Mouse (Mus musculus) MEL (cell line): Measurements from ENCODE around the gene Prss34. TPM values are rescaled to one million over a fixed set of nuclear protein-coding genes. Genes with fewer than 3 reads are reported as not detected.
A peak's percentile ranks its signal among the peaks of the same experiment; 100 is the strongest.

ENCODE experiments used
- DNase-seq: peaks from one replicate; pipeline ENCODE4 v3.0.0; 2011; ENCODE audit warnings: low read depth, low spot score
- H3K27ac ChIP-seq: 2 replicates; pipeline ENCODE4 v1.5.1; 2012; ENCODE audit warnings: low read depth, mild to moderate bottlenecking, control low read depth, low read length, moderate library complexity; ENCODE audit not compliant: control insufficient read depth
- H3K27me3 ChIP-seq, 2 experiments: fragments of 150-350 bp in 1 of 2; sonication (generic) in 1 of 2; 2 replicates each; pipeline ENCODE4 v1.6.1; 2012; ENCODE audit warnings: low read length in 2 of 2, mild to moderate bottlenecking in 2 of 2, improper control_type of control experiment in 1 of 2, moderate library complexity in 1 of 2; ENCODE audit not compliant: insufficient read depth in 2 of 2, control insufficient read depth in 1 of 2
- H3K36me3 ChIP-seq, 2 experiments: 2 replicates each; pipeline ENCODE4 v1.6.1; 2012 to 2014; ENCODE audit warnings: low read length in 2 of 2, improper control_type of control experiment in 1 of 2, inconsistent platforms in 1 of 2, mild to moderate bottlenecking in 1 of 2; ENCODE audit not compliant: insufficient read depth in 2 of 2, control insufficient read depth in 1 of 2
- H3K4me1 ChIP-seq, 2 experiments: fragments of 150-350 bp in 1 of 2; sonication (generic) in 1 of 2; 2 replicates each; pipeline ENCODE4 v1.6.1; 2012; ENCODE audit warnings: low read length in 2 of 2, improper control_type of control experiment in 1 of 2, mild to moderate bottlenecking in 1 of 2; ENCODE audit not compliant: insufficient read depth in 2 of 2, control insufficient read depth in 1 of 2
- H3K4me3 ChIP-seq, 2 experiments: fragments of 150-350 bp in 1 of 2; sonication (generic) in 1 of 2; 2 replicates each; pipeline ENCODE4 v1.5.1; 2012; ENCODE audit warnings: low read depth in 2 of 2, low read length in 2 of 2, mild to moderate bottlenecking in 2 of 2, moderate library complexity in 2 of 2, control low read depth in 1 of 2, improper control_type of control experiment in 1 of 2; ENCODE audit not compliant: control insufficient read depth in 1 of 2, insufficient read depth in 1 of 2
- H3K79me2 ChIP-seq: 2 replicates; pipeline ENCODE4 v1.6.1; 2012; ENCODE audit warnings: mild to moderate bottlenecking, low read length, moderate library complexity; ENCODE audit not compliant: control insufficient read depth, poor library complexity, insufficient read depth
- H3K9ac ChIP-seq: 2 replicates; pipeline ENCODE4 v1.6.1; 2012; ENCODE audit warnings: low read depth, mild to moderate bottlenecking, control low read depth, low read length, moderate library complexity; ENCODE audit not compliant: control insufficient read depth, poor library complexity, severe bottlenecking
- H3K9me3 ChIP-seq: fragments of 150-350 bp; sonication (generic); replicated peaks from 2 replicates; pipeline ENCODE4 v1.6.1; 2012; ENCODE audit warnings: mild to moderate bottlenecking, low read length, improper control_type of control experiment, moderate library complexity; ENCODE audit not compliant: insufficient read depth
- BHLHE40 ChIP-seq: IDR thresholded peaks from 2 replicates; pipeline ENCODE4 v1.6.1; 2012; ENCODE audit warnings: low read depth, mild to moderate bottlenecking, inconsistent platforms, low read length, improper control_type of control experiment, borderline replicate concordance
- CHD1 ChIP-seq: IDR thresholded peaks from 2 replicates; pipeline ENCODE4 v1.6.1; 2012; ENCODE audit warnings: low read depth, mild to moderate bottlenecking, inconsistent platforms, low read length, improper control_type of control experiment
- CTCF ChIP-seq, 3 experiments: IDR thresholded peaks in 2 of 3; conservative IDR thresholded peaks in 1 of 3; 2 replicates each; pipeline ENCODE4 v1.5.1; 2011 to 2012; ENCODE audit warnings: low read length in 3 of 3, low read depth in 2 of 3, mild to moderate bottlenecking in 2 of 3, improper control_type of control experiment in 1 of 3, inconsistent platforms in 1 of 3, mixed read lengths in 1 of 3, moderate library complexity in 1 of 3; ENCODE audit not compliant: control insufficient read depth in 1 of 3, insufficient read depth in 1 of 3, poor library complexity in 1 of 3, severe bottlenecking in 1 of 3
- ELF1 ChIP-seq: IDR thresholded peaks from 2 replicates; pipeline ENCODE4 v1.6.1; 2014; ENCODE audit warnings: low read depth, mild to moderate bottlenecking, inconsistent platforms, low read length, improper control_type of control experiment, moderate library complexity
- EP300 ChIP-seq, 2 experiments: IDR thresholded peaks; 2 replicates each; pipeline ENCODE4 v1.6.1; 2011; ENCODE audit warnings: improper control_type of control experiment in 2 of 2, low read length in 2 of 2, low read depth in 1 of 2, mild to moderate bottlenecking in 1 of 2
- ETS1 ChIP-seq: IDR thresholded peaks from 2 replicates; pipeline ENCODE4 v1.6.1; 2012; ENCODE audit warnings: low read depth, mild to moderate bottlenecking, inconsistent platforms, low read length, improper control_type of control experiment, moderate library complexity
- GATA1 ChIP-seq: IDR thresholded peaks from 2 replicates; pipeline ENCODE4 v1.6.1; 2011; ENCODE audit warnings: low read depth, low read length, improper control_type of control experiment
- HCFC1 ChIP-seq: IDR thresholded peaks from 2 replicates; pipeline ENCODE4 v1.6.1; 2012; ENCODE audit warnings: low read depth, mild to moderate bottlenecking, inconsistent platforms, low read length, improper control_type of control experiment, moderate library complexity
- JUND ChIP-seq: IDR thresholded peaks from 2 replicates; pipeline ENCODE4 v1.6.1; 2011; ENCODE audit warnings: low read depth, mild to moderate bottlenecking, improper control_type of control experiment, low read length
- KAT2A ChIP-seq: conservative IDR thresholded peaks from 2 replicates; pipeline ENCODE4 v1.6.1; 2012; ENCODE audit warnings: low read depth, low read length, improper control_type of control experiment, inconsistent platforms
- MAFK ChIP-seq: IDR thresholded peaks from 2 replicates; pipeline ENCODE4 v1.6.1; 2011; ENCODE audit warnings: low read depth, mild to moderate bottlenecking, low read length, improper control_type of control experiment, borderline replicate concordance
- MEF2A ChIP-seq: IDR thresholded peaks from 2 replicates; pipeline ENCODE4 v1.6.1; 2014; ENCODE audit warnings: low read depth, mild to moderate bottlenecking, inconsistent platforms, low read length, improper control_type of control experiment; ENCODE audit not compliant: poor library complexity, insufficient replicate concordance, severe bottlenecking; ENCODE audit errors: extremely low read depth
- MXI1 ChIP-seq: IDR thresholded peaks from 2 replicates; pipeline ENCODE4 v1.6.1; 2011; ENCODE audit warnings: mild to moderate bottlenecking, low read depth, low read length, improper control_type of control experiment
- MYB ChIP-seq: IDR thresholded peaks from 2 replicates; pipeline ENCODE4 v1.6.1; 2011; ENCODE audit warnings: mild to moderate bottlenecking, low read depth, low read length, improper control_type of control experiment
- MYC ChIP-seq: IDR thresholded peaks from 2 replicates; pipeline ENCODE4 v1.6.1; 2011; ENCODE audit warnings: low read depth, mild to moderate bottlenecking, low read length, improper control_type of control experiment, moderate library complexity
- NELFE ChIP-seq: IDR thresholded peaks from 2 replicates; pipeline ENCODE4 v1.6.1; 2011; ENCODE audit warnings: low read depth, low read length, improper control_type of control experiment
- NRF1 ChIP-seq: IDR thresholded peaks from 2 replicates; pipeline ENCODE4 v1.6.1; 2014; ENCODE audit warnings: low read depth, mild to moderate bottlenecking, inconsistent platforms, low read length, improper control_type of control experiment, moderate library complexity; ENCODE audit not compliant: poor library complexity, insufficient read depth, severe bottlenecking
- POLR2AphosphoS2 ChIP-seq: IDR thresholded peaks from 2 replicates; pipeline ENCODE4 v1.6.1; 2011; ENCODE audit warnings: low read length, improper control_type of control experiment
- RCOR1 ChIP-seq: IDR thresholded peaks from 2 replicates; pipeline ENCODE4 v1.6.1; 2012; ENCODE audit warnings: low read depth, mild to moderate bottlenecking, inconsistent platforms, low read length, improper control_type of control experiment
- SIN3A ChIP-seq: IDR thresholded peaks from 2 replicates; pipeline ENCODE4 v1.6.1; 2012; ENCODE audit warnings: low read length, improper control_type of control experiment, inconsistent platforms
- TAL1 ChIP-seq: IDR thresholded peaks from 2 replicates; pipeline ENCODE4 v1.6.1; 2012; ENCODE audit warnings: mild to moderate bottlenecking, inconsistent platforms, low read length, moderate library complexity, mixed read lengths
- TCF12 ChIP-seq: IDR thresholded peaks from 2 replicates; pipeline ENCODE4 v1.6.1; 2014; ENCODE audit warnings: low read depth, mild to moderate bottlenecking, inconsistent platforms, low read length, improper control_type of control experiment, moderate library complexity
- UBTF ChIP-seq: IDR thresholded peaks from 2 replicates; pipeline ENCODE4 v1.6.1; 2012; ENCODE audit warnings: low read depth, mild to moderate bottlenecking, inconsistent platforms, low read length, improper control_type of control experiment, moderate library complexity, borderline replicate concordance; ENCODE audit not compliant: insufficient read depth
- ZC3H11A ChIP-seq: IDR thresholded peaks from 2 replicates; pipeline ENCODE4 v1.6.1; 2012; ENCODE audit warnings: low read depth, mild to moderate bottlenecking, inconsistent platforms, low read length, improper control_type of control experiment
- ZMIZ1 ChIP-seq: IDR thresholded peaks from 2 replicates; pipeline ENCODE4 v1.6.1; 2012; ENCODE audit warnings: low read depth, mild to moderate bottlenecking, inconsistent platforms, low read length, improper control_type of control experiment, moderate library complexity
- polyA plus RNA-seq, 2 experiments: library from polyadenylated mRNA; stranded (reverse) in 1 of 2; unstranded in 1 of 2; fragments of >175 nt in 1 of 2; fragments of >200 nt in 1 of 2; gene quantifications; 2 replicates each; pipeline versions ENCODE4 v1.2.1 to v1.2.4; 2012; ENCODE audit warnings: low replicate concordance in 2 of 2, low read depth in 1 of 2; ENCODE audit not compliant: insufficient read length in 2 of 2, insufficient read depth in 1 of 2, missing spikeins in 1 of 2
- total RNA-seq: library from RNA; depleted of rRNA; stranded (reverse); fragments of 300-350 nt; gene quantifications from 2 replicates; pipeline ENCODE4 v1.2.3, GENCODE M21; 2012

Prss34 gene
- total and polyA plus RNA-seq, 3 experiments, result not detected

- H3K79me2 ChIP-seq, result no peaks in the 10 kb centered on the region
- no peak overlapping the region for H3K9ac ChIP-seq
- TF ChIP-seq ZC3H11A (no peak), GATA1 (peak; percentile 96), NRF1 (no peak), MYB (peak; percentile 85), ETS1 (peak; percentile 53; the same call in 1 of the 2 replicates), JUND (no peak), EP300 (IDR thresholded peaks at IDR 0.05; ENCODE audit: low read depth in 1 of 2, low read length in 2 of 2) (peak; percentile 81 to 91), SIN3A (0 out of 2 replicates have a peak, but pooled peaks have one; percentile 45), TCF12 (peak; percentile 79), NELFE (no peak), CHD1 (no peak), CTCF (IDR thresholded peaks at IDR 0.05 in 2 of 3, conservative IDR thresholded peaks at IDR 0.05 in 1 of 3; ENCODE audit: control insufficient read depth in 1 of 3, insufficient read depth in 1 of 3, low read depth in 2 of 3, low read length in 3 of 3, poor library complexity in 1 of 3, severe bottlenecking in 1 of 3) (no peak), KAT2A (0 out of 2 replicates have a peak, but pooled peaks have one; percentile 19), MAFK (no peak), RCOR1 (peak; percentile 84), MYC (no peak), ZMIZ1 (no peak), HCFC1 (0 out of 2 replicates have a peak, but pooled peaks have one; percentile 29), UBTF (no peak), ELF1 (no peak), MEF2A (no peak), TAL1 (0 out of 2 replicates have a peak, but pooled peaks have one; percentile 7), MXI1 (no peak), POLR2AphosphoS2 (no peak), BHLHE40 (0 out of 2 replicates have a peak, but pooled peaks have one; percentile 30)
- H3K9me3 ChIP-seq, result no peaks in the 10 kb centered on the region
- H3K27ac ChIP-seq, result peak overlapping the region; percentile 74
- H3K27me3 ChIP-seq, result no peaks in the 10 kb centered on the region; a peak in 2 of 4 replicates
- DNase-seq, result peak; percentile 73
- no peak overlapping the region for H3K4me3 ChIP-seq
- peaks cover 16 to 17% of the 10 kb centered on the region in 2 experiments for H3K4me1 ChIP-seq
- peaks cover 0 to 18% of the 10 kb centered on the region in 2 experiments; a peak in 2 of 4 replicates for H3K36me3 ChIP-seq
These were observed 4.7 kb upstream of the Prss34 start for GRCm38 (mm10) chr17:25293495-25293894.
